Mouse (Mus musculus) CH12.LX (cell line): ENCODE results near the gene Tmem63c. TPM values are rescaled to one million over a fixed set of nuclear protein-coding genes. Genes with fewer than 3 reads are reported as not detected.

Experiments
- DNase-seq: peaks from one replicate; pipeline ENCODE4 v3.0.0-alpha.2; 2013; ENCODE audit errors: extremely low read depth
- H3K27ac ChIP-seq: 2 replicates; pipeline ENCODE4 v1.5.1; 2012; ENCODE audit warnings: low read depth, mild to moderate bottlenecking, control low read depth, moderate library complexity; ENCODE audit not compliant: insufficient read depth
- H3K27me3 ChIP-seq: replicated peaks from 2 replicates; pipeline ENCODE3; 2012; ENCODE audit warnings: inconsistent platforms
- H3K36me3 ChIP-seq, 2 experiments: replicated peaks in 1 of 2; 2 replicates each; pipeline versions ENCODE3 to v1.6.1; 2012; ENCODE audit warnings: inconsistent platforms in 1 of 2, low read length in 1 of 2, mild to moderate bottlenecking in 1 of 2, mixed read lengths in 1 of 2, moderate library complexity in 1 of 2; ENCODE audit not compliant: control insufficient read depth in 1 of 2, insufficient read depth in 1 of 2
- H3K4me1 ChIP-seq, 2 experiments: 2 replicates each; pipeline ENCODE4 v1.6.1; 2012; ENCODE audit warnings: inconsistent platforms in 1 of 2, moderate library complexity in 1 of 2; ENCODE audit not compliant: insufficient read depth in 2 of 2, control insufficient read depth in 1 of 2
- H3K4me2 ChIP-seq: 2 replicates; pipeline ENCODE4 v1.6.1; 2012; ENCODE audit warnings: low read depth, mild to moderate bottlenecking, control low read depth; ENCODE audit not compliant: poor library complexity, insufficient read depth, severe bottlenecking
- H3K4me3 ChIP-seq, 3 experiments: fragments of 150-350 bp in 1 of 3; sonication (generic) in 1 of 3; replicated peaks in 1 of 3; 2 replicates each; pipeline versions ENCODE3 to v1.5.1; 2011 to 2012; ENCODE audit warnings: low read depth in 2 of 3, low read length in 2 of 3, mild to moderate bottlenecking in 2 of 3, moderate library complexity in 2 of 3, control low read depth in 1 of 3, improper control_type of control experiment in 1 of 3, inconsistent platforms in 1 of 3, mixed read lengths in 1 of 3; ENCODE audit not compliant: poor library complexity in 1 of 3
- H3K79me2 ChIP-seq: replicated peaks from 2 replicates; pipeline ENCODE4 v1.6.1; 2012; ENCODE audit warnings: mild to moderate bottlenecking, moderate library complexity; ENCODE audit not compliant: control insufficient read depth, poor library complexity, insufficient read depth, severe bottlenecking; ENCODE audit errors: extremely low read depth
- H3K9ac ChIP-seq: 2 replicates; pipeline ENCODE4 v1.6.1; 2012; ENCODE audit warnings: low read depth, mild to moderate bottlenecking, control low read depth, moderate library complexity; ENCODE audit not compliant: insufficient read depth
- H3K9me3 ChIP-seq: replicated peaks from 2 replicates; pipeline ENCODE3; 2012; ENCODE audit warnings: low read length, inconsistent platforms, mixed read lengths
- BHLHE40 ChIP-seq: IDR thresholded peaks from 2 replicates; pipeline ENCODE4 v1.6.1; 2011; ENCODE audit warnings: mild to moderate bottlenecking, low read depth, low read length, improper control_type of control experiment
- CHD1 ChIP-seq: IDR thresholded peaks from 2 replicates; pipeline ENCODE4 v1.6.1; 2012; ENCODE audit warnings: low read depth, low read length, improper control_type of control experiment, inconsistent platforms
- CTCF ChIP-seq, 2 experiments: IDR thresholded peaks in 1 of 2; conservative IDR thresholded peaks in 1 of 2; 2 replicates each; pipeline ENCODE4 v1.5.1; 2011 to 2012; ENCODE audit warnings: low read depth in 2 of 2, low read length in 2 of 2, improper control_type of control experiment in 1 of 2, inconsistent platforms in 1 of 2, mild to moderate bottlenecking in 1 of 2, moderate library complexity in 1 of 2
- ELF1 ChIP-seq: IDR thresholded peaks from 2 replicates; pipeline ENCODE4 v1.6.1; 2014; ENCODE audit warnings: low read depth, mild to moderate bottlenecking, inconsistent platforms, low read length, improper control_type of control experiment
- GABPA ChIP-seq: IDR thresholded peaks from 2 replicates; pipeline ENCODE4 v1.6.1; 2012; ENCODE audit warnings: low read depth, low read length, improper control_type of control experiment, inconsistent platforms; ENCODE audit not compliant: insufficient replicate concordance
- HCFC1 ChIP-seq: IDR thresholded peaks from 2 replicates; pipeline ENCODE4 v1.6.1; 2012; ENCODE audit warnings: low read depth, mild to moderate bottlenecking, inconsistent platforms, low read length, improper control_type of control experiment
- JUN ChIP-seq: IDR thresholded peaks from 2 replicates; pipeline ENCODE4 v1.6.1; 2011; ENCODE audit warnings: low read depth, mild to moderate bottlenecking, low read length, improper control_type of control experiment, moderate library complexity; ENCODE audit not compliant: insufficient read depth
- JUND ChIP-seq: conservative IDR thresholded peaks from 2 replicates; pipeline ENCODE4 v1.6.1; 2011; ENCODE audit warnings: low read depth, low read length, improper control_type of control experiment
- MAZ ChIP-seq: IDR thresholded peaks from 2 replicates; pipeline ENCODE4 v1.6.1; 2012; ENCODE audit warnings: low read depth, mild to moderate bottlenecking, inconsistent platforms, low read length, improper control_type of control experiment, moderate library complexity
- MEF2A ChIP-seq: IDR thresholded peaks from 2 replicates; pipeline ENCODE4 v1.6.1; 2014; ENCODE audit warnings: low read depth, mild to moderate bottlenecking, inconsistent platforms, low read length, improper control_type of control experiment, borderline replicate concordance
- MXI1 ChIP-seq: IDR thresholded peaks from 2 replicates; pipeline ENCODE4 v1.6.1; 2011; ENCODE audit warnings: mild to moderate bottlenecking, low read depth, low read length, improper control_type of control experiment
- NRF1 ChIP-seq: IDR thresholded peaks from 2 replicates; pipeline ENCODE4 v1.6.1; 2014; ENCODE audit warnings: low read depth, mild to moderate bottlenecking, inconsistent platforms, low read length, improper control_type of control experiment, moderate library complexity
- POLR2A ChIP-seq: IDR thresholded peaks from 2 replicates; pipeline ENCODE4 v1.6.1; 2011; ENCODE audit warnings: low read depth, mild to moderate bottlenecking, improper control_type of control experiment, low read length
- POLR2AphosphoS2 ChIP-seq: IDR thresholded peaks from 2 replicates; pipeline ENCODE4 v1.6.1; 2011; ENCODE audit warnings: low read depth, low read length, improper control_type of control experiment
- SMC3 ChIP-seq: IDR thresholded peaks from 2 replicates; pipeline ENCODE4 v1.6.1; 2011; ENCODE audit warnings: low read depth, low read length, improper control_type of control experiment
- USF2 ChIP-seq: conservative IDR thresholded peaks from 2 replicates; pipeline ENCODE4 v1.6.1; 2011; ENCODE audit warnings: low read depth, low read length, improper control_type of control experiment
- ZMIZ1 ChIP-seq: IDR thresholded peaks from 2 replicates; pipeline ENCODE4 v1.6.1; 2012; ENCODE audit warnings: low read depth, mild to moderate bottlenecking, inconsistent platforms, low read length, improper control_type of control experiment
- ZNF384 ChIP-seq: IDR thresholded peaks from 2 replicates; pipeline ENCODE4 v1.6.1; 2012; ENCODE audit warnings: low read depth, low read length, improper control_type of control experiment, inconsistent platforms
- dilution Hi-C: fragments of 300-500 bp; cut with MboI; formaldehyde crosslinking; loops from 2 replicates; pipeline ENCODE4 v1.14.3; 2020; ENCODE audit warnings: low sequenced_read_pairs; ENCODE audit not compliant: extremely low pct_unique_long_range_greater_than_20kb, extremely low pct_ligation_motif_present
- in situ Hi-C: fragments of 300-500 bp; cut with MboI; formaldehyde crosslinking; loops from 3 replicates; pipeline ENCODE4 v1.14.3; 2019; ENCODE audit warnings: low sequenced_read_pairs, low pct_ligation_motif_present, low pct_unique_long_range_greater_than_20kb, mixed read lengths
- polyA plus RNA-seq: library from polyadenylated mRNA; unstranded; fragments of >175 nt; gene quantifications from 2 replicates; pipeline ENCODE4 v1.2.1, GENCODE M21; 2012; ENCODE audit warnings: low read depth; ENCODE audit not compliant: insufficient read length
- total RNA-seq, 2 experiments: library from RNA; depleted of rRNA; stranded (reverse); fragments of 300-350 nt in 1 of 2; fragments of >200 nt in 1 of 2; gene quantifications; 2 replicates each; pipeline ENCODE4 v1.2.3; 2012 to 2014

Tmem63c gene
- total and polyA plus RNA-seq, 3 experiments: 0.08 to 0.53 (median 0.11) TPM

DNA sequence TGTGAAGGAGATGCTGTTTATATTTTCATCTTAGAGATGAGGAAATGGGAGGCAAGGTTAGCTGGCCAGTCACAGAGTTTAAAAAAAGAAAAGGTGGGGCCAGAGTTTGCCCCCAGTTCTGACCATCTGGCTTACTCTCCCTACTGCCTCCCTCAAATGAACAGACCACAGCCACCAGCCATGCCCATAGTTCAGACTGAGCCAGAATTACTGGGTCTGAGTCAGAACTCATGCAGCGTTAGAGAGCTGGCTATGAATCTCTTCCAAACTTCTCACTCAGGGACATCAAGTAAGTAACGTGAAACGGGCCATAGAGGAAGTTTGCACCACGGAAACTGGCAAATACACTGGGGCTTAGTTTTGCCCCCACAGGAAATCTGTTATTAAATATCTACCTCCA is 83.7 kb downstream of the Tmem63c start:
- TF ChIP-seq BHLHE40: no peak
- no peak for TF ChIP-seq MXI1
- no peak for TF ChIP-seq SMC3
- TF ChIP-seq CHD1: no peak
- TF ChIP-seq ZMIZ1: no peak
- TF ChIP-seq NRF1: no peak
- no peak for TF ChIP-seq POLR2AphosphoS2
- TF ChIP-seq JUN: no peak
- TF ChIP-seq MEF2A: no peak
- no peak for TF ChIP-seq ELF1
- TF ChIP-seq USF2: no peak
- TF ChIP-seq, all 38 proteins: peak for 0
- Histone ChIP-seq H3K4me2 (no peak overlapping the region), H3K79me2 (no peaks in the 10 kb centered on the region), H3K36me3 (peaks cover 4 to 29% of the 10 kb centered on the region in 2 experiments), H3K4me3 (no peak overlapping the region), H3K4me1 (no peaks in the 10 kb centered on the region), H3K27ac (no peak overlapping the region), H3K27me3 (no peaks in the 10 kb centered on the region), H3K9me3 (no peaks in the 10 kb centered on the region), H3K9ac (no peak overlapping the region)
- in situ Hi-C loops: no loop called here
- dilution Hi-C loops: no loop called here
- DNase-seq: no peak

- Histone ChIP-seq H3K4me1 (no peaks in the 10 kb centered on the region), H3K79me2 (no peaks in the 10 kb centered on the region), H3K9ac (no peak overlapping the region), H3K4me3 (no peak overlapping the region), H3K36me3 (peaks cover 7 to 53% of the 10 kb centered on the region in 2 experiments), H3K9me3 (no peaks in the 10 kb centered on the region), H3K27me3 (no peaks in the 10 kb centered on the region), H3K27ac (no peak overlapping the region), H3K4me2 (no peak overlapping the region)
- no peak for DNase-seq
- TF ChIP-seq POLR2A (no peak), ELF1 (no peak), JUND (no peak), GABPA (no peak), ZNF384 (no peak), MAZ (no peak), ZMIZ1 (no peak), MEF2A (no peak), HCFC1 (no peak), NRF1 (no peak), CTCF (conservative IDR thresholded peaks at IDR 0.05 in 1 of 2, IDR thresholded peaks at IDR 0.05 in 1 of 2; ENCODE audit: low read depth in 2 of 2, low read length in 2 of 2) (no peak), POLR2AphosphoS2 (no peak)
- in situ Hi-C loops: no loop called here
- dilution Hi-C loops: no loop called here
These were observed 86.3 kb downstream of the Tmem63c start for GRCm38 (mm10) chr12:87107357-87107977.
